Mouse (Mus musculus) adrenal gland, postnatal 10 days (tissue): ENCODE measurements around the gene Iffo2. TPM values are rescaled to one million over a fixed set of nuclear protein-coding genes. Genes with fewer than 3 reads are reported as not detected.

Experiments used
- DNase-seq: peaks from one replicate; pipeline ENCODE4 v3.0.0; 2021; ENCODE audit warnings: mixed read lengths
- microRNA-seq: library from miRNA; unstranded; fragments of <30 nt; microRNA quantifications from one replicate; pipeline ENCODE4 v1.2.0, GENCODE M21; 2021
- total RNA-seq, 2 experiments: library from RNA; stranded (reverse); gene quantifications; 2 replicates each; pipeline ENCODE4 v1.2.3; 2021

The Iffo2 gene
- total RNA-seq, 2 experiments from 2014 or later, result 16.4 to 17.5 TPM

DNA sequence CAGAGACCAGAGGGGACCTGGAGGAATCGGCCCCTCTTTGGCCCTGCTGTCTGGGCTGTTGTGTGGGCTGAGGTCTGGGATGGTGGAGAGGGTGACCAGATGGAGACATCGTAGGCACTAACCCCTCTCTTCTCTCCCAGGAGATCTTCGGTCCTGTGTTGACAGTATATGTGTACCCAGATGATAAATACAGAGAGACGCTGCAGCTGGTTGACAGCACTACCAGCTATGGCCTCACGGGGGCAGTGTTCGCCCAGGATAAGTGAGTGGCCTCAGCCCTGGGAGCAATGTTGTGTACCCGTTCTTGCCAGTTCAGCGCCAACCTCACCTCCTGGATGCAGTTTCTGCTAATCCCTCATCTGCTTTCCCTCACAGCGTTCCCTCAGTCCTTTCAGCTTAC lies 113.6 kb downstream of the Iffo2 start:
- DNase-seq, result peak; percentile 91

DNA sequence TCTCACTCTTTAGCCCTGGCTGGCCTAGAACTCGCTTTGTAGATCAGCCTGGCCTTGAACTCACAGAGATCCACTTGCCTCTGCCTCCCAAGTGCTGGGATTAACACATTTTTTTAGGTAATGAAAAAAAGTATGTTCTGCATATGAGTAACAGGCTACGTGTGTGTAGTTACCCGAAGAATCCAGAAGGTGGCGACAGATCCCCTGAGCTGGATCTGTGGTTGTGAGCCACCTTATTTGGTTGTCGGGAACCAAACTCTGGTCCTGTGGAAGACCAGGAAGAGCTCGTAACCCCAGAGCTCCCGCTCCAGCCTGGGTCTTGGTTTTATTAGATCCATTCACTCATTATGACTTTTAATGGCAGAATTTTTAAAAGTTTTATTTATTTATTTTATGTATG lies 116.6 kb downstream of the Iffo2 start:
- DNase-seq, result no peak

DNA sequence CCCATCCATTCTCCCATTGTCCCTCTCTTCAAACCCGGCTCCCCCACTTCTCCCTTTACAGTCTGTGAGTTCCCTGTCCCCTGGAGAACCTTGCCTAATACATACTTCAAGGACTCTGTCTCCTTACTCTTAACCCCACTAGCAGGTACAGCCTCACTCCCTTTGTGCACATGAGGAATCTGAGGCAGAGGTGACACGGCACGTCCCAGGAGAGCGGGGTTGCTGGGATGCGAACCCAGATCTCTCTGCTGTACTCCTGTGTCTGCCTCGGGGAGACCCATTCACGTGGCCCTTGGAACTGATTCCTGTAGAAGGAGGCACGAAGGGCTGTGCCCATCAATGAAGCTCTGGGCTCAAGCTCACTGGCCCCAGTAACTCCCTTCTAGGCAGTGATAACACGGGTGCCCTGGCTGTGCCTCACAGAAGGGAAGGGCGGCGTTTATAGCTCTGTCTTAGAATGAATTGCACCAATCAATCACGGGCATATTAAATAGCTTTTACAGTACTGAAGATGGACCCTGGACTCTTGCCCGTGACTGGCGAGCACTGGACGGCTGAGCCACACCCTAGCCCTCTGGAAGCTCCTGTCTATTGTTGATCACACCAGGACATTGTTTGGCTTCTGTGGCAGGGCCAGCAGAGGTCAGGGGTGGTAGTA lies 119.9 kb downstream of the Iffo2 start:
- no peak for DNase-seq

DNA sequence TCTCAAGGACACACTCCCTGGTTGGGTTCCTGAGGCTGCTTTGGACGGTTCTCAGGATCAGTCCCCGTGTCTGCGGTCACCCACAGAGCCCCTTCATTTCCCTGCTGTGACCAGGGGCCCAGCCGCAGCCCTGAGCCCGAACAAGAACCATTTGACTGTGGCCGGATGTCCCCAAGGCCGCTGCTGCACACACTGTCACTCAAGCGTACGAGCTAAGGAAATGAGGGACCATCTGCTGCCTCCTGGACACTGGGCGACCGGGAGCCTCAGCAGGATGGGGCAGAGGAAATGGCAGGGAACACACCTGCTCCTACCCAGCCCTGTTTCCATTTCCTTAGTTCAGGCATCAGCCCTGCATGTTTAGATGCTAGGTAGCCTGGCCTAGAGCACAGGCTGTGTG lies 120.6 kb downstream of the Iffo2 start:
- DNase-seq, result no peak

- DNase-seq, result no peak
These were observed 122.9 kb downstream of the Iffo2 start, which contains the start of gene Tas1r2 for GRCm38 (mm10) chr4:139653238-139653637. TSS of gene Tas1r2 (plus strand) at chr4:139653538.

DNA sequence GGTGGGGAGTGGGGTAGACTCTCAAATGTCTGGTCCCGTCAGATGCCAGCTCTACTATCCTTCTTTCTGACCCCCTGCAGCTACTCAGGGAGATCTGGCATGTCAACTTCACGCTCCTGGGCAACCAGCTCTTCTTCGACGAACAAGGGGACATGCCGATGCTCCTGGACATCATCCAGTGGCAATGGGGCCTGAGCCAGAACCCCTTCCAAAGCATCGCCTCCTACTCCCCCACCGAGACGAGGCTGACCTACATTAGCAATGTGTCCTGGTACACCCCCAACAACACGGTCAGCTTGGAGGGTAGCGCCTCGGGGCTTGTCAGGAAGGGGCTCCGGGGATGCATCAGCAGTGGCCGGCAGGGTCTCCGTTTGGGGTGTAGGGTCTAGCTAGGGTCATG lies 131.5 kb downstream of the Iffo2 start:
- no peak for DNase-seq

- no peak for DNase-seq
These were observed 137.3 kb downstream of the Iffo2 start for GRCm38 (mm10) chr4:139667632-139668031.

- peak; percentile 72 for DNase-seq
These were observed 139.5 kb downstream of the Iffo2 start for GRCm38 (mm10) chr4:139669847-139670246.

Small RNA genes lying within 50 kb of the gene (microRNA-seq; reads per million reads assigned to microRNA genes)
- not detected for gene Gm25571
- gene Mir7020, result 1.8 reads per million

Other genes starting within 250 kb of the Iffo2 start
- gene Pqlc2, start 219.8 kb upstream of the Iffo2 start, total RNA-seq, result 1 to 10 TPM; 8.0 to 8.7 TPM
- gene Akr7a5, start 219.8 kb upstream of the Iffo2 start, total RNA-seq, result 10 to 100 TPM; 65.6 to 67.0 TPM
- gene Mrto4, start 178.0 kb upstream of the Iffo2 start, total RNA-seq, result 10 to 100 TPM; 55.0 to 56.4 TPM
- gene Emc1, start 178.0 kb upstream of the Iffo2 start, total RNA-seq, result 10 to 100 TPM; 37.2 to 47.6 TPM
- gene Ubr4, start 177.9 kb upstream of the Iffo2 start, total RNA-seq, result 100 to 1,000 TPM; 104 to 136 TPM
- gene Gm21969, start 72.6 kb downstream of the Iffo2 start, total RNA-seq, result not detected
- 10 to 100 TPM; 62.7 to 84.6 TPM for gene Aldh4a1, start 92.3 kb downstream of the Iffo2 start, total RNA-seq
- gene Tas1r2, start 123.0 kb downstream of the Iffo2 start, total RNA-seq, result not detected